Mouse (Mus musculus): ENCODE measurements around the gene Ctf1. TPM values are rescaled to one million over a fixed set of nuclear protein-coding genes. Genes with fewer than 3 reads are reported as not detected.

Ctf1 gene
- polyA plus RNA-seq (2017; shearing (Covaris generic)) = not detected

GRCm38 (mm10) chr7:127712461-127713385 is at the start of gene Ctf1:
Gene Ctf1, plus strand, starts transcription at chr7:127712736.

GRCm38 (mm10) chr7:127708207-127709078 is 4.1 kb upstream of the Ctf1 start, which contains the start of gene Bcl7c:
Gene Bcl7c, minus strand, starts transcription at chr7:127708933.

DNA sequence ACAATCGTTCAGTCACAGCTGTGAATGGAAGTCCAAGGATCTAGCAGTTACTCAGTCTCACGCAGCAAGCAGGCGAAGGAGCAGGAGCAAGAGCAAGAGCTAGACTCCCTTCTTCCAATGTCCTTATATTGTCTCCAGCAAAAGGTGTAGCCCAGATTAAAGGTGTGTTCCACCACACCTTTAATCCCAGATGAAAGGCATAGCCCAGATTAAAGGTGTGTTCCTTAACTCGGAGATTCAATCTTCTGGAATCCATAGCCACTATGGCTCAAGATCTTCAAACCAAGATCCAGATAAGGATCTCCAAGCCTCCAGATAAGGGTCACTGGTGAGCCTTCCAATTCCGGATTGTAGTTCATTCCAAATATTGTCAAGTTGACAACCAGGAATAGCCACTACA is 19.5 kb downstream of the Ctf1 start, which contains the start of gene Ctf2:
Gene Ctf2, minus strand, starts transcription at position 101 of the 400 bp plus-strand sequence.

DNA sequence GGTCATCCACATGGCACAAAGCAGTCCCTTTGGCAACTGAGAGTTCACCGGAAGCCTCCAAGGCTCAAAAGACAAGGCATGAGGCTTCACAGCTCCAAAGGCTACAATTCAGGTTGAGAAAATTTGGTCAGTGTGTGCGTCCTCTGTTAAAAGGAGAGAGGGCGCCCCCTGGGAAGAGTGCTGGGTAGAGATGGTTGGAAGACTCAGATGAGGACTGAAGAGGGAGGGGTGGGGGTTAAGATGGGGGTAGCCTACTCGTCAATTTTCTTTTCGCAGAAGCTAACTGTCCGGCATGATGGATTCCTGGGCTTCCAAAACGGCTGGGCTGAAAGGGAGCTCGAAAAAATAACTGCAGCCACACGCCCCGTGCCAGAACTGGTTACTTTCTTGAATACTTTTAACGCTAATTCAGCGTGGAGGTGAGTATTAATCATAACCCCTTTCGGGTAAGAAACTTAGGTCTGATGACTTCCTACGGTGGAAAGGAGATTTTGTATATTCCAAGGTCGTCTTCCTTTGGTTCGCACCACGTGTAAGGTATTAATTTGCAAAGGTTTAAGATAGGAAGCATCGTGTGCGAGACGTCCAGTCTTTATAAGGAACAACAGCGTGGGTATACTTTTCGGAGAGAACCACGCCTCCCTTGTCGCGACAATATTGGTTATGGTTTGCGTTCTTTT is 32.0 kb downstream of the Ctf1 start, which contains the start of gene Fbxl19:
Gene Fbxl19, plus strand, starts transcription at position 178 of the 680 bp plus-strand sequence.

Other genes starting within 250 kb of the Ctf1 start
- 9.0 TPM for gene Fbrs, start 233.5 kb upstream of the Ctf1 start, polyA plus RNA-seq (2017; shearing (Covaris generic))
- 81.0 TPM for gene Srcap, start 200.8 kb upstream of the Ctf1 start, polyA plus RNA-seq (2017; shearing (Covaris generic))
- 10.2 TPM for gene Gm42715, start 193.2 kb upstream of the Ctf1 start, polyA plus RNA-seq (2017; shearing (Covaris generic))
- gene Tmem265, start 151.3 kb upstream of the Ctf1 start, polyA plus RNA-seq (2017; shearing (Covaris generic)) = 14.8 TPM
- gene Phkg2, start 139.4 kb upstream of the Ctf1 start, polyA plus RNA-seq (2017; shearing (Covaris generic)) = 112 TPM
- 0.48 TPM for gene Ccdc189, start 124.1 kb upstream of the Ctf1 start, polyA plus RNA-seq (2017; shearing (Covaris generic))
- 154 TPM for gene Rnf40, start 124.0 kb upstream of the Ctf1 start, polyA plus RNA-seq (2017; shearing (Covaris generic))
- 2.3 TPM for gene Zfp629, start 96.9 kb upstream of the Ctf1 start, polyA plus RNA-seq (2017; shearing (Covaris generic))
- gene Bcl7c, start 3.8 kb upstream of the Ctf1 start, polyA plus RNA-seq (2017; shearing (Covaris generic)) = 8.8 TPM
- gene Ctf2, start 19.4 kb downstream of the Ctf1 start, polyA plus RNA-seq (2017; shearing (Covaris generic)) = not detected
- gene Fbxl19, start 31.8 kb downstream of the Ctf1 start, polyA plus RNA-seq (2017; shearing (Covaris generic)) = 0.87 TPM
- 31.0 TPM for gene Orai3, start 57.1 kb downstream of the Ctf1 start, polyA plus RNA-seq (2017; shearing (Covaris generic))
- 1.8 TPM for gene Setd1a, start 63.9 kb downstream of the Ctf1 start, polyA plus RNA-seq (2017; shearing (Covaris generic))
- not detected for gene Gm49388, start 72.9 kb downstream of the Ctf1 start, polyA plus RNA-seq (2017; shearing (Covaris generic))
- gene Hsd3b7, start 87.9 kb downstream of the Ctf1 start, polyA plus RNA-seq (2017; shearing (Covaris generic)) = 2.5 TPM
- 174 TPM for gene Stx4a, start 111.6 kb downstream of the Ctf1 start, polyA plus RNA-seq (2017; shearing (Covaris generic))
- gene Stx1b, start 111.8 kb downstream of the Ctf1 start, polyA plus RNA-seq (2017; shearing (Covaris generic)) = 0.15 TPM
- 57.7 TPM for gene Zfp646, start 163.5 kb downstream of the Ctf1 start, polyA plus RNA-seq (2017; shearing (Covaris generic))
- 19.7 TPM for gene Zfp668, start 164.1 kb downstream of the Ctf1 start, polyA plus RNA-seq (2017; shearing (Covaris generic))
- gene Prss53, start 178.2 kb downstream of the Ctf1 start, polyA plus RNA-seq (2017; shearing (Covaris generic)) = 0.94 TPM
- not detected for gene Gm21974, start 182.7 kb downstream of the Ctf1 start, polyA plus RNA-seq (2017; shearing (Covaris generic))
- gene Vkorc1, start 182.9 kb downstream of the Ctf1 start, polyA plus RNA-seq (2017; shearing (Covaris generic)) = 63.8 TPM
- 62.3 TPM for gene Bckdk, start 191.3 kb downstream of the Ctf1 start, polyA plus RNA-seq (2017; shearing (Covaris generic))
- 57.8 TPM for gene Kat8, start 199.8 kb downstream of the Ctf1 start, polyA plus RNA-seq (2017; shearing (Covaris generic))
- gene Prss8, start 217.4 kb downstream of the Ctf1 start, polyA plus RNA-seq (2017; shearing (Covaris generic)) = not detected
- 4.9 TPM for gene Prss36, start 234.0 kb downstream of the Ctf1 start, polyA plus RNA-seq (2017; shearing (Covaris generic))